Mouse (Mus musculus) G1E-ER4 (cell line): ENCODE data around the gene Glyat. TPM values are rescaled to one million over a fixed set of nuclear protein-coding genes. Genes with fewer than 3 reads are reported as not detected.

Source experiments
- GATA1 ChIP-seq: IDR thresholded peaks from one replicate; pipeline ENCODE4 v1.8.0; 2012; ENCODE audit warnings: low read length, inconsistent platforms
- polyA plus RNA-seq: library from polyadenylated mRNA; stranded (reverse); fragments of >175 nt; gene quantifications from 2 replicates; pipeline ENCODE4 v1.2.3, GENCODE M21; 2012

Glyat gene
- polyA plus RNA-seq, 1 experiment = not detected

DNA sequence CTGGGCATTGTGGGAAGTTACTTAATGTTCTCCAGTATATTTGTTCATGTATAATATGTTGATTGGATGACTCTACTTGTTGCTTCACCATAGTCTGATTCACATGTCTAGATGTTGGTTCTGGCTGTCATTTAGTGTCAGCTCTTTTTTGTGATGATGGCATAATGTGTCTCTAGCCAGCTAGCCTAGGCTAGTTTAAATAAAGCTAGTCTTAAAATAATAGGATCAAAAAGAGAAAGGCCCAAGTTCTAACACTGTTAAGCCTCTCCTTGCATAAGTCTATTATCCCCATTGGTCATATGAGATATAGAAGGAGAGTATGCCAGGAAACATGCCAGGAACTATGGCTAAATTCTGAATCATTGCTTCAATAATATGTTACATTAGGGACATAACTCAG is 16.4 kb downstream of the Glyat start:
- TF ChIP-seq GATA1 = no peak

DNA sequence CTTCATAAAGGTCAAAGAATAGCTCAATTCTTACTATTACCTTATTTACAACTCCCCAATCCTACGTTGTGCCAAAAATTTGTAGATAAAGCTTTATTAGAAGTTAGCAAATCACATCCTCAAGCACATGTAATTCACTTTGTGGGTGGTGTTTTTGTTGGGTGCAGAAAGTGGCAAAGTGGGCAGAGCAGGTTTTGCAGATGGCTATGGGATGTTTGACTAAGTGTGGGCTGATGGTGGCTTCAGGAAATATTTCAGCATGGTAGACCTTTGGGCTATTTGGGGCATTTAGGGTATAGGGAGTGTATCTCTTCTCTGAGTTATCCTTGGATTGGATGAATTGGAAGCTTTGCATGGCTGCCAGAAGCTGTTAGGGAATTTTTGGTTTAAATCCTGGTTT is 33.0 kb downstream of the Glyat start:
- no peak for TF ChIP-seq GATA1

DNA sequence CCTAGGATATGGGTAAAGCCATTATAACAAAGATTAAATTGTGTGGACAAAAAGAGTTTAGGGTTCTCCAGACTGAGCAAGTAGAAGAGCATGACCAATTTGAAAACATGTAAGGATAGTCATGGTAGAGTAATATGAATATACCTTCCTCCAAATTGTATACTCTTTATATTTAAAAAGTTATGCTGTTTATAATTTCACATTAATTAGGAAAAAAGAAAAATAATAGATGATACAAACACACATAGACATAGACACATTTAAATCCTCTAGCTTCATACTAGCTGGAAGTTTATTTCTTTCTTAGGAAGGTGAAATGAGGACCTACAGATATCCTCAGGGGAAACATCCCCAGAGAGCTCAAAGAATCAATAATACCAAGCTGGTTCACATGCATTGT is 37.0 kb downstream of the Glyat start, which contains the start of gene Olfr1442:
TSS of gene Olfr1442 (plus strand) at position 301 of the 400 bp plus-strand sequence.
- no peak for TF ChIP-seq GATA1

DNA sequence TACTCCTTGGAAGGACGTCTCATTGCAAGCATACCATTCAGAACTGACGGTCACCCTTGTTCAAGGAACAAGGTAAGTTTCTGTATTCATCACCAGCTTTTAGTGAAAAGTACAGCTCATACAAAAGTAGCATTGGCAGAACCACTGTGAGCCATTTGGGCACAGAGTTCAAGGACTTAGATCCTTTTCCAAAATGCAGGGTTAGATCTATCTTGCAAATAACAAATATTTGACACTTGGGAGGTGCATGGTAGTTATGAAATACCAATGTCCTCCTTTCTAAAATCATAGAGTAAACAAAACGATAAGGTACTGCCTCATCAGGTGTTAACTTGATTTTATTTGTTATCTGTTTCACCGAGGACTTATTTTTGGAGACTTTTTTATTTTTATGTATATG is 37.9 kb downstream of the Glyat start:
- TF ChIP-seq GATA1 = no peak

DNA sequence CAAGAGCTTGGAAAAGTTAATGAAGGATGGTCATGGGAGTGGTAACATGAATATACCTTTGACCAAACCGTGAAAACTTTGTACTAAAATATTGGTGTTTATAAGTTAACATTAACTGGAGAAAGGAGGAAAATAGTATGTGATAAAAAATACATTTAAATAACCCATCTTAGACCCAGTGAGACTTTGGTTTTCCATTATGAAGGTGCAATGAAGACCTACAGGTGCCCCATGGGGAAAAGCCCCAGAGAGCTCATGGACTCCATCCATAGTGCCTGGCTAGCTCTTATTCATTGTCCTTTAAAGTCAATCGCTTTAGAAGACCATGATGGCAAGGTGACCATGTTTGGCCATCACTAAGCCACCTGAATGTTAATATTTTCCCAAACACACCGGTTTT is 44.7 kb downstream of the Glyat start, which contains the start of gene Olfr1443:
TSS of gene Olfr1443 (plus strand) at position 301 of the 400 bp plus-strand sequence.
- no peak for TF ChIP-seq GATA1

DNA sequence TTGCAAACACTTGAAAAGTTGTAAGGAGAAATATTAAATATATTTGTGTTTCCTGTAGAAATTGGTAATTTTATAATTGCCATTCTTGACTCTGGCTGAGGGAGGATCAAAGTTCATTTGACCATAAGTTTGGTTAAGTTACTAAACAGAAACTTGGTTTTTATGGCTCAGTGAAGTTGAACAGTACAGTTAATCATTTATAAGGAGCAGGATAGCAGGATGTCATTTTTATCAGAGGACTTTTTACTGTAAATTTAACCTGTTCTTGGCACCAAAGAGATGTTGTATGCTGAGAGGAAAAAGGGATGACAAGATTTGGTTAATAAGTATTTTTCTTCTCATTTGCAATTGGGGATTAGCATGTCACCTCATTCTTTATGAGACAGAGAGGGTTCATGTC is 51.5 kb downstream of the Glyat start:
- no peak for TF ChIP-seq GATA1

DNA sequence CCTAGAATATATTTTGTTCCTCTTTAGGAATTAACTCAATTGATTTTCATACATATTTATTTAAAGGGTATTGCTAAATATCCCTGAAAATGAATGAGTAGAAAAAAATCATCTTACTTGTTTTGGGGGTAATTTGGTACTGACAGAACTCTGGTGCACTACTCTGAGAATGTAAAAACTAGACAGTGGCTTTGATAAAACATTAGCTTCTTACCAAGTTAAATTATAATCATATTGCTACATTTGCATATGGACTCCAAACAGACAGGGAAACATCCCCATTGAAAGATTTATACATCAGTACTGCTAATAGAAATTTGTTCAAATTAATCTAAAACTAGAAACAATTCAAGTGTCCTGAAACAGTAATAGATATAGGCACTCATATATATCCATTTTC is 52.1 kb downstream of the Glyat start:
- TF ChIP-seq GATA1 = no peak

DNA sequence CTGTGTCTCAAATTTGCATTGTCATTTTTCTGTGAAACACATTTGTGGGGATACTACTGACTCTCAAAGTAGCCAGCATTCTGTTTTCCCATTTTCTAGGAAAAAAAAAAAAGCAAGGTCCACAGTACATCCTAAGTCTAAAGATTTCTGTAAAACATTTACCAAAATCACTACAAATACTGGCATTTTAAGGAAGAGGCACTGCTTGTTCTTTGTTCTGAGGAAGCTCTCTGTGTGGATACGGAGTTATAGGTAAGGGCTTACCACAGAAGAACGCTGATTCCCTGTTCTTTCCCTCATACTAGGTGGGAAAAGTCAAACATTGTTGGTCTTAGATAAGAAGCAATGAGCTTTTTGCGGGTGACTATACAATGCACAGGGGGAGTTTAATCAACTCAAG is 62.5 kb downstream of the Glyat start, which contains the start of gene Keg1:
TSS of gene Keg1 (plus strand) at position 197 of the 400 bp plus-strand sequence.
- TF ChIP-seq GATA1 = no peak

DNA sequence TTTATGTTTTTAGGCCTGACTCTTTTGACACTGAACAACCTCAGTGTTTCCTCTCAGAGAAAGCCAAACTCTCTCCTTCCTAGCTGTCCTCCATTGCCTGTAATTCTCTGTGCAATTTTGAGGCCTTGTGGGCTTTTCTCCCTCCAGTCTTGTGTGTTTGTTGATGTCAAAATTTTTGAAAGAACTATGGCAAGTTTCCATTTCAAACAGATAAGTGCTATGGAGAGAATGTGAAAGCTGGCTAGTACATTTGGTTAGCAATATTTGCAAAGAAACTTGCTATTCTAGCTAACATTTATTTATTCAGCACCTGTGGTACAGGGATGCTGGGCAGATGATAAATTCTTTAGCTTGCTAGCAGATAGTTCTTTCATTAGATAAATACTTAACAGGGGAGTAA is 63.1 kb downstream of the Glyat start:
- no peak for TF ChIP-seq GATA1

Other genes with a start within 250 kb of the Glyat start
- not detected in 2 replicates for gene Olfr1440, start 246.0 kb upstream of the Glyat start, polyA plus RNA-seq
- gene Olfr1441, start 215.9 kb upstream of the Glyat start, polyA plus RNA-seq = not detected in 2 replicates
- not detected in 2 replicates for gene Pfpl, start 205.4 kb upstream of the Glyat start, polyA plus RNA-seq
- not detected in 2 replicates for gene Mpeg1, start 172.5 kb upstream of the Glyat start, polyA plus RNA-seq
- gene Dtx4, start 131.9 kb upstream of the Glyat start, polyA plus RNA-seq = not detected in 2 replicates
- gene Fam111a, start 87.6 kb upstream of the Glyat start, polyA plus RNA-seq = not detected in 2 replicates
- not detected in 2 replicates for gene Gm4952, start 33.3 kb upstream of the Glyat start, polyA plus RNA-seq
- not detected in 2 replicates for gene Olfr1442, start 37.1 kb downstream of the Glyat start, polyA plus RNA-seq
- not detected in 2 replicates for gene Olfr1443, start 44.8 kb downstream of the Glyat start, polyA plus RNA-seq
- gene Keg1, start 62.5 kb downstream of the Glyat start, polyA plus RNA-seq = not detected in 2 replicates
- 0.08 TPM in 1 of 2 replicates, not detected in the other for gene Cntf, start 132.3 kb downstream of the Glyat start, polyA plus RNA-seq
- 30.8 and 35.6 TPM in 2 replicates for gene Zfp91, start 162.8 kb downstream of the Glyat start, polyA plus RNA-seq
- 0.04 TPM in 1 of 2 replicates, not detected in the other for gene Lpxn, start 162.9 kb downstream of the Glyat start, polyA plus RNA-seq
- not detected in 2 replicates for gene Gm5244, start 213.4 kb downstream of the Glyat start, polyA plus RNA-seq
- gene Olfr1444, start 224.0 kb downstream of the Glyat start, polyA plus RNA-seq = not detected in 2 replicates